Mouse (Mus musculus): ENCODE results near the gene Ptprz1. TPM values are rescaled to one million over a fixed set of nuclear protein-coding genes. Genes with fewer than 3 reads are reported as not detected.
"Not testable (repeated sequence)": the region's sequence is repeated elsewhere in the genome, so short reads cannot be mapped to it uniquely, and the experiment has no call there.

Gene Ptprz1
- total RNA-seq, 2 experiments from 2014 or later, result not detected

DNA sequence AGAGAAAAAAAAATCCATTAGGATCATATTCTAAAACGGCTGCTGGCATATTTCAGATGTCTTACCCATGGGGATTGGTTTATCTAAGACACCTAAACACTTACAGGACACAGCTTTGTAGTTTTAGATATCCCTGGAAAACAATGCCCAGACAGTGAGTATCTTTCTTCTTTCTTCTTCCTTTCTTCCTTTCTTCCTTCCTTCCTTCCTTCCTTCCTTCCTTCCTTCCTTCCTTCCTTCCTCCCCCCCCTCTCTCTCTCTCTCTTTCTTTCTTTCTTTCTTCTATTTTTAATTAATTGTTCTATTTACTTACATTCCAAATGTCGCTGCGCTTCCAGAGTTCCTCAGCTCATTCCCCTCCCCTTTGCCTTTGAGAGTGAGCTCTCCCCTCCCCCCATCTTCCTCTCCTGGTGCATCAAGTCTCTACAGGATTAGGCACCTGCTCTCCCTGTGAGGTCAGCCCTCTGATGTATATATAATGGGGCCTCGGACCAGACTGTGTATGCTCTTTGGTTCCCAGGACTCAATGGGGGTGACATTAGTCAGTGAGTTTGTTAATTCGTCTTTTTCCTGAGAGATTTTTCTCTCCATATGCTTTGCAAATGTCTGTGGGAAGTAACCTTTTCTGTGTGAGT lies 109.3 kb downstream of the Ptprz1 start:
- ATAC-seq (replicated peaks; ENCODE audit: low FRiP score, poor library complexity, severe bottlenecking), result no peak

DNA sequence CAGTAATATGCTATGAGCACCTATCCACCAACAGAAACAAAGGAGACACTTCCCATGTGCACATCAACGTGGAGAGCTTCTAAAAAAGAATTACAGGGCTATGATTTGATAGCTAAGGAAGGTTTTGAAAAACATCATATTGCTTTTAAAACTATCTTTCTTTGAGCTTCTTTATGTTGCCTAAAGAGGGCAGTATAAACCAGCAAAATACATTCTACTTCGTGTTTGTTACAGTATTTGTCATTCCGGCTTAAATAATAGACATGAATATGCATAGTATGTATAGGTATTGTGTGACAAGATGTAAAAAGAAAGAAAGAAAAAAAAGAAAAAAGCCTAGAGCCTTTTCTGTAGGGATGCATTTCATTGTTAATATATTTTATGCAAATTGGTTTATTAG lies 127.8 kb downstream of the Ptprz1 start:
- no peak for ATAC-seq (replicated peaks; ENCODE audit: low FRiP score, poor library complexity, severe bottlenecking)

DNA sequence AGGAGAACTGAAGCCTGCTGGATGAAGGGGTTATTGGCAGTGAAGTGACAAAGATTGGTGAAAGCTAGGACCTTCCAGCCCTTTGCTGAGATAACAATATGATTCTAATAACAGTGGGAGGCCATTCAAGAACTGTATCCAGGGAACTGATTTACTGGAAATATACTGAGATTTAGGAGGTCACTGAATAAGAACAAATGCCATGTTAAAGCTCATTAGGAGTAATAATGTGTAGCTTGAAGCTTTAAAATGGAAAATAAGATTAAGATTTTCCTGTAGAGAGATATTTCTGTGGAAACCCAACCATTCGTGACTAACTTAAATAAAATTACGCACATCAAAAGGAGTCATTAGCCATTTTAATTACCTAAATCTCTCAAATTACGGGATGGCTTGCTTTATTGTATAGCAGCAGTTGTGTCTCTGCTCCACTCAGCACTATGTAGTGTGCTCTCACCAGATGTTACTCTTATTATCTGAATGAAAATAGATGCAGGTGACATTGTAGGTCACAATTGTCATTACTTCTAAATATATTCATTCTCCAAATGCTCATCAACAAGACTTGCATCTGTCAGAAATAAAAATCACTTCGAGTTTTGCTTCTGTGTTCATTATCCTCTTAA lies 139.8 kb downstream of the Ptprz1 start:
- no peak for ATAC-seq (replicated peaks; ENCODE audit: low FRiP score, poor library complexity, severe bottlenecking)

DNA sequence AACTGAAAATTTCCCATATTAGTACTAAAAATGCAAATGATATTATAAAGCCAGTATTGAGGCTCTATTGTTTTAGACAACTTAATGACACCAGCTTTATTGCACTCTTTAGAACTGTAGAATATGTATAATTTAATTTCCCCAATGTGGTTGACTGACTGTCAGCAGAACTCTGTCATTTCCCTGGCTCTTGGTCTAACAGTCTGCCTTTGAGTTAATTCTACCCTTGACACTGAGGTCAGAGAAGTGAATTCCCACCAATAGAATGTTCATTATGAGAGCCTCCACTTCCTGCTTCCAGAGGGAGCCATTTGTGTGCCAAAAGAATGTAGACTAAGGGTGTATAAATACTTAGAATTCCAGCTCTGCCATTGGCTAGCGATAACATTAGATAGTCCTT lies 152.9 kb downstream of the Ptprz1 start:
- no peak for ATAC-seq (replicated peaks; ENCODE audit: low FRiP score, poor library complexity, severe bottlenecking)

DNA sequence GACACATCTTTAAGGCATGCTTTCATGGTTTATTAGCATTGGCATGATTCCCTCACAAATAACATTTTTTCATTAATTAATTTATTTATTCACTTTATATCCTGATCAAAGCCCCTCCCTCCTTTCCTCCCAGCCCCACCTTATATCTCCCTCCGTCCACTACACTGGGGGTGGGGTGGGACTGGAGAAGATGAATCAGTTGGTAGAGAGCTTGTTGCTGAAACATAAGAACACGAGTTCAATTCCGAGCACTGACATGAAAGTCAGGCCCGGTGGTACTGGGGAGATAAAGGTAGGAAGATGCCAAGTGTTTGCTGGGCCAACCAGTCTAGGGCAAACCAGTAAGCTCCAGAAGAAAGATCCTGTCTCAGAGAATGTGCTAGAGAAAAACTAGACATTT lies 173.5 kb downstream of the Ptprz1 start:
- ATAC-seq (replicated peaks; ENCODE audit: low FRiP score, poor library complexity, severe bottlenecking), result no peak

DNA sequence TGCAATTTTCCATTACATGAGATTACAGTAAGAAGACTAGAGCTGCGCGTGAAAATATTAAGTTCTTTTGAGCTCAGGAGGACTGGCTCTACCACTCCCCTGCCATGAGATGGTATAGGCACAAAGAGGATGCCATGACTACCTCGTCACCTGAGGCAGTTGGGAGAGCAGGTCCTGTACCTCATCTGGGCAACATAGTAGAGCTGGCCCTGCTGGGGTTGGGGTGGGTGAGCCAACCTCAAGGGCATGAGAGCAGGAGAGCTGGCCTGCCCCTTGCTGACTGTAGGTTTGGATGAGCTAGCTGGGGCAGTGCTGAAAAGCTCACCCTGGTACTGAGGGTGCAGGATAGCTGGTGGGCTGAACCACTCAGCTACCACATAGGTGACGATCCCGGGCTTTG lies 180.4 kb downstream of the Ptprz1 start:
- ATAC-seq (replicated peaks; ENCODE audit: low FRiP score, poor library complexity, severe bottlenecking), result no peak

DNA sequence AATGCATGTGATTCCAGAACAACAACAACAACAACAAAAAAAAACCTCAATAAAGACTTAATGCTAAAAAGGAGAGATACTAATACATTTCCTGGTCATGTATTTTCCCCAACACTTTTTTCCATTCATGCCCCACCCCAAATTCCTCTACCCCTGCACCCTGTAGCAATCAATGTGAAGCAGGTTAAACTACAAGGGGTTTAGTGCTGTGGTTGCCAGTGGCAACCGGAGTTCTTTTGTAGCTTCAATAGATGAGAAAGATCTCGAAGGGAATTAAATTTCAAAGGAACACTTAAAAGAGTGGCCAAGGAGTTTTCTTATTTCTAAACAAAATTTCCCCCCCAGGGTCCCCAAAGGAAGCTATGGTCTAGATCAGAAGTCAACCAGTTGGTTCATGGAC lies 200.8 kb downstream of the Ptprz1 start:
- ATAC-seq (replicated peaks; ENCODE audit: low FRiP score, poor library complexity, severe bottlenecking), result no peak

DNA sequence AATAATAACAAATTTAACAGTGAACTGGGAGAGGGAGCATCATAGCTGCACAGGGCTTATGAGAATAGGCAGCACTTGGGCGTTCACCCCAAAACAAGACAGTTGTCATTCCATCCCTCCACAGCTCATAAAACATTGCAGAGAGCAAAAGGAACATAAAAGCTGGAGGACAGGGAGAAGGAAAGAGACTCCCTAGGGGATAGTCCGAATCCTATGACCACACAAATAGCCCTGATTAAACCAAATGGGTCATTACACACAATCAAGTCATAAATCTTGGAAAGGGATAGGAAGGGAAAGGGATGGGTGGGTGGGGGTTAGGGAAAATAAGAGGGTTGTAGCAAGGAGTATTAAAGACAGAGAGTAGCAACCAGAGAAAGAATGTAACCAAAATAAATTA lies 203.0 kb downstream of the Ptprz1 start:
- ATAC-seq (replicated peaks; ENCODE audit: low FRiP score, poor library complexity, severe bottlenecking), result no peak

DNA sequence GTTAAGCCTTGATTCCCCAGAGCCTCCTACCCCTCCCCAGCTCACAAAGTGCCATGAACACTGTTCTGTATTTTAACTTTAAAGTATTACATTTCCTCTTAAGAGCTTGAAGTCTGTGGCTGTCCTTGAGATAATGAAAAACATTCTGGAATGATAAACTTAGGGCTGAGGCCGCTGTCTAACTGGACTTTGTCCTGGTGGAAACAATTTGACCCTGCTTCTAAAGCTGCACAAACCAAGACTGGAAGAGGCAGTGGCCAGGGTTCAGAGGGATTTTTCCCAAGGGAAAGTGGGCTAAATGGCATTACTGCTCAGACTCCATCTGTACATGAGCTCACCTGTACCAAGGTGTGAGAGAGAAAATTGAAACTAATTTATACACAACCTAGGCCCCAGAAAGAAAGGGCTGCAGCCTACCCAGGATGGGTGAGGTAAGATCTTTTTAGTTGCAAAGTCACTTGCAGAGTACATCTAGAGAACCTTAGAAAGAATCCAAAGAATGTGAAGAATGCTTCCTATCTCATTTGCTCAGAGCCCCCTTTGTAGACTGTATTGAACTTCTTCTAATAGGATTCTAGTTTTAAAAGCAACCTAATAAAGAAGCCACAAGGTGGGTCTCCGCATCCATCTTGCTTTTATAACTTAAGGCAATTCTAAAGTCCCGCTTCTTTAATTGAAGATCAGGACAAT lies 204.8 kb downstream of the Ptprz1 start:
- no peak for ATAC-seq (replicated peaks; ENCODE audit: low FRiP score, poor library complexity, severe bottlenecking)

DNA sequence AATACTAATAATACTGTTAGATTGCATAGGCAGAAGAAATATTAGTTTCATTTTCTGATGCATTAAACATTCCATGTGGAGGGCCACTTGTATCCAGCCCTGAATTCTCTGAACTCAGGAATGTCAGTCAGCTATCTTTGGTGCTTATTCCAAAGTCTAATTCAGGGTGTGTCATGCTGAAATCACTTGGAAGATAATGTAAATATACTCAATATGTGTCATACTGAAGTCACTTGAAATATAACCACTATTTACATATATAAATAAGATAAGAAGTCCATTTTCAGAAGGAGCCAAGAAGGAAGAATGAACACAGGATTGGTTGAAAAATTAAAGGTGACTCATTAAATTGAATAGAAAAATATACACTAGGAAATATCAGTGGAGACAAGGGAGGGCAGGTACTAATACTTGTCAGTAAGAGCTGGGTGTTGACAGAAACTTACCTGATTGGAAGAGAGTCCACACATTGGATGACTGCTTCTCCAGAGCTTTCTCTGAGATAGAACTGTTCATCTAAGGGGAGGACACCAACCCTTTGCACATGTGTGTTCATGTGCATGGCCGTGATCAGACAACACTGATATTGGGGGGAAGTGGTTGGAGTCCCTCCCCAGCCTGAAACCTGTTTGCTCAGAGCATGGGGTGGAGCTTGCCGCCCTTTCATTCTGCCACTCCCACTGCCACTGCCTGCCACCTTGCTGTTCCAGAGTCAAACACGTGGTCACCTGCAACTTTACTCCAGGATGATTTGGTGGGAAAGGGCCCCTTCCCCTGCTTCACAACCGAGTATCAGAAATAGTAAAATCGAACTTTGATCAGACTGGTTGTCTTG lies 209.5 kb downstream of the Ptprz1 start:
- no peak for ATAC-seq (replicated peaks; ENCODE audit: low FRiP score, poor library complexity, severe bottlenecking)

DNA sequence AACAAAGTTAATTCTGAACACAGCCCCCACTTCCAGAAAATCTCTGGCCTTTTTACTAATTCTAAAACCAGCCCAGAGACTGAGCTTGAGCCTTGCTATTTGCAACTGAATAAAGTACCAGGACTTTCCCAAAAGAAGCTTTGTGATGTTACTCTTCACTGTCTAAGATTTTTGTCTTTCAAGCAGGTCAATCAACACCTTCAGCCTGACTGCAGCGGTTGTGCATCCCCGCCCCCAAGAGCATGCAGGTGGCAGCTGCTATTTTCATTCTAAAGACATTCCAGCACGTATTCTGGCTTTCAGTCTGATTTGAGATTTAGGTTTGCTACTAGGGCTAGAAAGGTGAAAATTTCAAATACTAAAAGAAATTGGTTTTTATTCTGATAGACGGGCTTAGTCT lies 214.0 kb downstream of the Ptprz1 start:
- not testable (repeated sequence) for ATAC-seq (replicated peaks; ENCODE audit: low FRiP score, poor library complexity, severe bottlenecking)

DNA sequence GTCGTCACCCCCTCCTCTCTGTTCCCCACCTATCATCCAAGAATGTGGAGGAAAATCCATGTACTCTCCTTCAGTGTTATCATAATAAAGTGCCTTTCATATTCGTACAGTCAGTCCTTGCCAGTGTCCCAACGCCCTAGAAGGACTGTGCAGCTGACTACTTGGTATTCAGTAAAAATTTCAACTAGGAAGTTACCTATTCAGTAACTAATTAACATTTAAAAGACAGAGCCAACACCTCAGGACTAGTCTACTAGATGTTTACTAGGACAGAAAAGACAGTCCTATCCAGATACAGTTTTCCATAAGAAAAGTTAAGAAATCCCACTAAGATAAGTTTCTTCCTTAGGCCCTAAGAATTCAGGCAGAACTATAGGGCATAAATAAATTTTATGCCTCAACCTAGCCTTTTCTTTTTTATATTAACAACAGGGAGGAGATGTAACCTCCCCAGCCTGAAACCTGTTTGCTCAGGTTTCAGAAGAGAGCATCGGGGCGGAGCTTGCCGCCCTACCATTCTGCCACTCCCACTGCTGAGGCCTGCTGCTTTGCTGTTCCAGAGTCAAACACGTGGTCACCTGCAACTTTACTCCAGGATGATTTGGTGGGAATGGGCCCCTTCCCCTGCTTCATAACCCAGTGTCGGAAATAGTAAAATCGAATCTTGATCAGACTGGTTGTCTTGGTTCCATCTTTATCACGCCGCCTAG lies 215.2 kb downstream of the Ptprz1 start:
- ATAC-seq (replicated peaks; ENCODE audit: low FRiP score, poor library complexity, severe bottlenecking), result not testable (repeated sequence)
